Mouse (Mus musculus) cerebellum, adult 2 months (tissue): Measurements from ENCODE around the gene Pld1. TPM values are rescaled to one million over a fixed set of nuclear protein-coding genes. Genes with fewer than 3 reads are reported as not detected.

ENCODE experiments used
- DNase-seq, 2 experiments: peaks; one replicate each; pipeline ENCODE4 v3.0.0; 2021
- H3K27ac ChIP-seq: fragments of 200-500 bp; 2 replicates; pipeline ENCODE4 v1.5.1; 2012; ENCODE audit warnings: low read length, control low read depth, inconsistent platforms; ENCODE audit not compliant: insufficient read depth
- H3K27me3 ChIP-seq: fragments of 200-500 bp; 2 replicates; pipeline ENCODE4 v1.6.1; 2012; ENCODE audit warnings: inconsistent platforms, mild to moderate bottlenecking, low read length, moderate library complexity; ENCODE audit not compliant: control insufficient read depth, insufficient read depth
- H3K4me1 ChIP-seq: fragments of 200-500 bp; 2 replicates; pipeline ENCODE4 v1.6.1; 2011; ENCODE audit warnings: low read length; ENCODE audit not compliant: control insufficient read depth, insufficient read depth
- H3K4me3 ChIP-seq: fragments of 200-500 bp; replicated peaks from 2 replicates; pipeline ENCODE3; 2011; ENCODE audit warnings: mild to moderate bottlenecking, low read depth, low read length, control low read depth; ENCODE audit not compliant: insufficient read depth
- CTCF ChIP-seq: fragments of 200-500 bp; IDR thresholded peaks from 2 replicates; pipeline ENCODE4 v1.5.1; 2011; ENCODE audit warnings: low read depth, mild to moderate bottlenecking, control low read depth, low read length, moderate library complexity, borderline replicate concordance; ENCODE audit not compliant: insufficient read depth
- POLR2A ChIP-seq: fragments of 200-500 bp; IDR thresholded peaks from 2 replicates; pipeline ENCODE4 v1.6.1; 2011; ENCODE audit warnings: low read length, control low read depth, borderline replicate concordance; ENCODE audit not compliant: insufficient read depth
- WGBS: fragments of 180-500 bp; shearing (Covaris S2); methylation state at CpG from one replicate; pipeline ENCODE4 v1.1.7; 2018; 5-methylcytosine and 5-hydroxymethylcytosine counted together
- polyA plus RNA-seq: library from polyadenylated mRNA; depleted of rRNA; stranded (reverse); fragments of >200 nt; gene quantifications from 2 replicates; pipeline ENCODE4 v1.2.3, GENCODE M21; 2012

Gene Pld1
- polyA plus RNA-seq, 1 experiment = 6.0 TPM

DNA sequence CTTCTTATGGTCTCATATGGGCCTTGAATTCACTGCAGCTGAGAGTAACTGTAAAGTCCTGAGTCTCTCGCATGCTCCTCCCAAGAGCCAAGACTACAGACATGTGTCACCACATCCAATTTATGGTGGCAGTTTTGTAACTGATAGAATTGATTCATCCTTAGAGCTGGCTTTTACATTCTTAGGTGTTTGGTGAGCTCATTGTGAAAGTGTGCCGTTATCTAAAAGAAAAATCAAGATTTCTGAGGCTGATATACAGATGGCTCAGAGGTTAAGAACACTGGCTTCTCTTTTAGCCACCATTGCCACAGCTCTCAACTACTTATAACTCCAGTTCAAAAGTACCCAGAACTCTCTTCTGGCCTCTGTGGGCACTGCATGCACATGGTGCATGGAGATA lies 12.2 kb downstream of the Pld1 start:
- H3K27ac ChIP-seq = no peak overlapping the region
- 94% methylated on average over 2 of the region's 2 CpGs for WGBS
- TF ChIP-seq POLR2A = no peak
- no peak for TF ChIP-seq CTCF
- DNase-seq = no peak
- no peaks in the 10 kb centered on the region; the same call in 1 of the 2 replicates for H3K27me3 ChIP-seq
- no peak overlapping the region for H3K4me3 ChIP-seq
- H3K4me1 ChIP-seq = no peaks in the 10 kb centered on the region

- Histone ChIP-seq H3K27me3 (no peaks in the 10 kb centered on the region), H3K4me1 (no peaks in the 10 kb centered on the region), H3K27ac (no peak overlapping the region), H3K4me3 (no peak overlapping the region)
- WGBS = 88% methylated on average over 4 of the region's 4 CpGs
- no peak for DNase-seq
- no peak for TF ChIP-seq POLR2A
- TF ChIP-seq CTCF = no peak
Measured at GRCm38 (mm10) chr3:27951721-27952120, 13.2 kb downstream of the Pld1 start.

GRCm38 (mm10) chr3:27956006-27956405 lies 17.5 kb downstream of the Pld1 start:
- TF ChIP-seq POLR2A (no peak), CTCF (no peak)
- Histone ChIP-seq H3K27me3 (no peaks in the 10 kb centered on the region), H3K4me1 (no peaks in the 10 kb centered on the region), H3K4me3 (no peak overlapping the region), H3K27ac (no peak overlapping the region)
- DNase-seq = no peak
- WGBS = 94% methylated on average over 1 of the region's 1 CpGs

DNA sequence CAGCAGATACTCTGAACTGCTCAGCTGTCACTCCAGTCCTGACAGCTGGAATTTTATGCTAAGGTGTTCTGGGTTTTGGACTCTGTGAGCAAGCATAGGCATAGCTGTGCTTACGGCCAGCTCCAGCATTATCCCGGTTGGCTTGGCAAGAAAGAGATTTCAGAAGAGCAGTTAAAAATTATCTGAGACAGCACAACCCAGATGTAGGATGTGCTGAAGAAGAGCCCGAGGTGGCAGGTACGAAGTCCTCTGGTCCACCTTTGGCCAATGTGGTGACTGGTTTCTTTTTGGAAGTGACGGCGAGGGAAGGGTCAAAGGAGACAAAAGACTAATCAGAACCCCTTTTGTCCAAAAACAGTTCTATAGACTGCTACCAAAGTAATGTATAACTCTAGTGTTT lies 20.7 kb downstream of the Pld1 start:
- WGBS = 87% methylated on average over 6 of the region's 6 CpGs
- Histone ChIP-seq H3K4me3 (no peak overlapping the region), H3K27me3 (no peaks in the 10 kb centered on the region), H3K4me1 (no peaks in the 10 kb centered on the region), H3K27ac (no peak overlapping the region)
- no peak for DNase-seq
- TF ChIP-seq POLR2A = no peak

DNA sequence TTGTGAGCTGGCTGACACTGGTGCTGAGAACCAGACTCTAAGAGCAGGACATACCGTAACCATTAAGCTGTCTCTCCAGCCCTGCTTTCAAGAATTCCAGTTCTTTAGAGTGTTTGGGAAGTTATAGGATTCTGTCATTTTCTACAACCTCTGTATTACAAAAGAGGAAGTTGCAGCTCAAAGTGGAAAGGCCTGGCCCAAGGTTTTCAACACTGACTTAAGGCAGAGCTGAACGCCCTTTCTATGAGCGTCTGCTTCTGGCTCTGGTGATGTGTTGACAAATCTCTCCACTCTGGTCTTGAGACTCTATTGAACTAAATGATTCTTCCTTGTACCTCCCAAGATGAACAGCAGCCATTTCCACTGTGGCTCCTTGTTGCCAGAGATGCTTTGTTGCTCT lies 22.7 kb downstream of the Pld1 start:
- Histone ChIP-seq H3K4me1 (no peaks in the 10 kb centered on the region), H3K27ac (no peak overlapping the region), H3K27me3 (no peaks in the 10 kb centered on the region), H3K4me3 (no peak overlapping the region)
- WGBS = 96% methylated on average over 3 of the region's 3 CpGs
- TF ChIP-seq CTCF = no peak
- no peak for TF ChIP-seq POLR2A
- no peak for DNase-seq

- no peak for DNase-seq
- TF ChIP-seq POLR2A = no peak
- TF ChIP-seq CTCF = no peak
- H3K27ac ChIP-seq = no peak overlapping the region
Measured at GRCm38 (mm10) chr3:27963795-27964201, 25.3 kb downstream of the Pld1 start.

GRCm38 (mm10) chr3:27968671-27969070 lies 30.2 kb downstream of the Pld1 start:
- 72% methylated on average over 8 of the region's 8 CpGs for WGBS
- TF ChIP-seq CTCF = no peak
- TF ChIP-seq POLR2A = no peak
- DNase-seq = no peak

More at GRCm38 (mm10) chr3:27963795-27964201, 25.3 kb downstream of the Pld1 start:
- Histone ChIP-seq H3K4me1 (no peaks in the 10 kb centered on the region), H3K4me3 (no peak overlapping the region), H3K27me3 (no peaks in the 10 kb centered on the region)
- 22% methylated on average over 6 of the region's 6 CpGs for WGBS

GRCm38 (mm10) chr3:27973936-27974335 lies 35.4 kb downstream of the Pld1 start:
- DNase-seq = no peak
- Histone ChIP-seq H3K4me1 (no peaks in the 10 kb centered on the region), H3K4me3 (no peak overlapping the region), H3K27me3 (no peaks in the 10 kb centered on the region), H3K27ac (no peak overlapping the region)
- no peak for TF ChIP-seq CTCF
- no peak for TF ChIP-seq POLR2A
- WGBS = 79% methylated on average over 7 of the region's 7 CpGs

More at GRCm38 (mm10) chr3:27968671-27969070, 30.2 kb downstream of the Pld1 start:
- H3K27ac ChIP-seq = no peak overlapping the region
- H3K4me3 ChIP-seq = no peak overlapping the region
- H3K4me1 ChIP-seq = no peaks in the 10 kb centered on the region
- H3K27me3 ChIP-seq = no peaks in the 10 kb centered on the region
